Mouse (Mus musculus): ENCODE results near the gene Ly6g6f.

DNA sequence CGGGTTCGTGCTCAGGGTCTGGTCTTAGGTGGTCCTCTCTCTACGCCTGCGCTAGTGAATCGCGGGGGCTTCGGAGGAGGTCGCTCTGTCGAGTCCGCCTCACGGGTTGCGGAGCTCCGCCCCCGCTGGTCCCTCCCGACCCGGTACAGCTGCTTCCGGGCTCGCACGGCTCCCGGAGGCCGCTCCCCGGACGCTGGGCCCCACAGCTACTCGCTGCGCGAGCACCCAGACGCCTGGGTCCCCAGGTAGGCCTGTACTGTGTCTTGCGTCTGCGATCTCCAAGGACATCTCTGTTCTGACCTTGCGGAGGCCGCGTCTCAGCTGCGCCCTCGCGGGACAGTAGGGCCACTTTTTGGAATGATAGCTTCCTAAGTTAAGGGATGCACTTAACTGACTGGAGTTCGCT, 40.8 kb upstream of the Ly6g6f start, which contains the start of gene D17H6S53E:
- TF ChIP-seq CTCF (IDR thresholded peaks at IDR 0.05; ENCODE audit: extremely low read depth, insufficient read length, insufficient replicate concordance, low read depth, low read length) (no peak), POLR2A (IDR thresholded peaks at IDR 0.05; ENCODE audit: low read depth, low read length) (peak; percentile 94)

Data from small intestine, adult 2 months (tissue).